Mouse (Mus musculus) bone marrow, adult 2 months (tissue): ENCODE results near the gene Mllt10.

ENCODE experiments used
- CTCF ChIP-seq: fragments of 200-500 bp; IDR thresholded peaks from 2 replicates; pipeline ENCODE4 v1.5.1; 2011; ENCODE audit warnings: low read length, control low read depth; ENCODE audit not compliant: control insufficient read depth, insufficient read depth
- POLR2A ChIP-seq: fragments of 200-500 bp; IDR thresholded peaks from 2 replicates; pipeline ENCODE4 v1.6.1; 2011; ENCODE audit warnings: low read depth, mild to moderate bottlenecking, control low read depth, low read length, borderline replicate concordance; ENCODE audit not compliant: control insufficient read depth

- no peak for TF ChIP-seq CTCF
- no peak for TF ChIP-seq POLR2A
These were observed 20.4 kb upstream of the Mllt10 start for GRCm38 (mm10) chr2:18034371-18035250.
